Mouse (Mus musculus) hindbrain, embryonic 14.5 days (tissue): Measurements from ENCODE around the gene Plbd2. TPM values are rescaled to one million over a fixed set of nuclear protein-coding genes. Genes with fewer than 3 reads are reported as not detected.

Experiments used
- ATAC-seq: fragments of 200-750 bp; cut with Nextera tagmentation; 2 replicates; pipeline ENCODE4 v1.8.0; 2017; ENCODE audit warnings: moderate number of reproducible peaks, mild to moderate bottlenecking, moderate TSS enrichment, moderate library complexity; ENCODE audit not compliant: low FRiP score
- DNase-seq: peaks from one replicate; pipeline ENCODE4 v3.0.0-alpha.2; 2015; ENCODE audit warnings: low spot score
- H3K27ac ChIP-seq: fragments of 300-500 bp; sonication (generic); 2 replicates; pipeline ENCODE4 v1.5.1; 2014; ENCODE audit warnings: mild to moderate bottlenecking, moderate library complexity
- H3K27me3 ChIP-seq: fragments of 300-500 bp; sonication (generic); 2 replicates; pipeline ENCODE4 v1.6.1; 2014; ENCODE audit warnings: mild to moderate bottlenecking, low read length, mixed read lengths; ENCODE audit not compliant: control insufficient read depth, insufficient read depth
- H3K36me3 ChIP-seq: fragments of 300-500 bp; sonication (generic); replicated peaks from 2 replicates; pipeline ENCODE4 v1.6.1; 2014; ENCODE audit not compliant: control insufficient read depth, insufficient read depth
- H3K4me1 ChIP-seq: fragments of 300-500 bp; sonication (generic); replicated peaks from 2 replicates; pipeline ENCODE4 v1.6.1; 2014; ENCODE audit warnings: antibody characterized with exemption, low read length, mixed read lengths; ENCODE audit not compliant: control insufficient read depth, insufficient read depth
- H3K4me2 ChIP-seq: fragments of 300-500 bp; sonication (generic); replicated peaks from 2 replicates; pipeline ENCODE4 v1.6.1; 2014; ENCODE audit warnings: mild to moderate bottlenecking, moderate library complexity
- H3K4me3 ChIP-seq: fragments of 300-500 bp; sonication (generic); replicated peaks from 2 replicates; pipeline ENCODE4 v1.5.1; 2014; ENCODE audit warnings: mild to moderate bottlenecking, low read length
- H3K9ac ChIP-seq: fragments of 300-500 bp; sonication (generic); 2 replicates; pipeline ENCODE4 v1.6.1; 2014
- H3K9me3 ChIP-seq: fragments of 300-500 bp; sonication (generic); 2 replicates; pipeline ENCODE4 v1.6.1; 2016; ENCODE audit warnings: low read length; ENCODE audit not compliant: control insufficient read depth
- WGBS: fragments of 180-500 bp; shearing (Covaris S2); extraction: QIAGEN DNeasy Blood & Tissue Kit; methylation state at CpG from one replicate; pipeline ENCODE4 v1.1.7; 2014; 5-methylcytosine and 5-hydroxymethylcytosine counted together
- polyA plus RNA-seq: library from polyadenylated mRNA; unstranded; fragments of >200 nt; fragmentation: Nextera tagmentation; extraction: Ambion mirVana; gene quantifications from 2 replicates; pipeline ENCODE4 v1.2.1, GENCODE M21; 2014

The Plbd2 gene
- polyA plus RNA-seq, 1 experiment from 2014 or later: 28.8 TPM

DNA sequence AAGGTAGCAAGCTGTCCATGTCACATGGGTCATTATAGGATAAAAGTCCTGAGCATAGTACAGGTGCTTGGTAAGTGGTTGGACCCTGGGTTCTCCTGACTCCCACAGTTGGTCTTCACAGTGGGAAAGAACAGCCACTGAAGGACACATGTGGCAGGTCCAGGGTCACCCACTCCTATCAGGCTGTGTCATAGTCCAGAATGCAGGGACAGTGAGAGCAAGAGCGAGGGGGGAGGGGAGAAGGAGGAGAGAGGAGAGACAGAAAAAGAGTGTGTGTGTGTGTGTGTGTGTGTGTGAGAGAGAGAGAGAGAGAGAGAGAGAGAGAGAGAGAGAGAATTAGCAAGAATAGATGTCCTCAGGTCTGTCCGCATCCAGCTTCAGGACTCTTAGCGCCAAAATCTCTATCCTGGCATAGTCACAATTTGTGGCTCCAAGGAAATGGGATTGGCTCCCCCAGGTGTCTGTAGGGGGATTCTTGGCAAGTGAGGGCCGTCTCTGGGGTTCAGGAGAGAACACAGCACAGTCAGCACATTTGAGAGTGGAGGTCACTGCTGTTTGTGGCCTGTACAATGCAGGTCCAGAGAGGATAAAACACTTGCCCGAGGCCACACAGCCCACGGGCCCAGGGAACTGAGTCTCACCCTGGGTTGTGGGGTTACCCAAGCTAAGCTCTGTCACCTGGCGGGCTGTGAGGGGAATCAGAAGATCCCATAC lies 46.4 kb downstream of the Plbd2 start:
- H3K9me3 ChIP-seq: no peaks in the 10 kb centered on the region
- ATAC-seq: no peak
- no peak overlapping the region for H3K27ac ChIP-seq
- H3K36me3 ChIP-seq: no peaks in the 10 kb centered on the region
- 49% methylated on average over 7 of the region's 7 CpGs for WGBS
- H3K9ac ChIP-seq: no peak overlapping the region
- H3K4me2 ChIP-seq: no peak overlapping the region
- H3K27me3 ChIP-seq: no peaks in the 10 kb centered on the region
- no peak overlapping the region for H3K4me3 ChIP-seq
- no peak for DNase-seq
- H3K4me1 ChIP-seq: no peaks in the 10 kb centered on the region

- H3K9ac ChIP-seq: no peak overlapping the region
- WGBS: 34% methylated on average over 1 of the region's 1 CpGs
- no peaks in the 10 kb centered on the region for H3K36me3 ChIP-seq
- no peak overlapping the region for H3K27ac ChIP-seq
- H3K27me3 ChIP-seq: no peaks in the 10 kb centered on the region
- DNase-seq (no peak), ATAC-seq (no peak)
- H3K4me3 ChIP-seq: no peak overlapping the region
- no peak overlapping the region for H3K4me2 ChIP-seq
- H3K9me3 ChIP-seq: no peaks in the 10 kb centered on the region
- H3K4me1 ChIP-seq: no peaks in the 10 kb centered on the region
Measured at GRCm38 (mm10) chr5:120456253-120456652, 47.2 kb downstream of the Plbd2 start.

DNA sequence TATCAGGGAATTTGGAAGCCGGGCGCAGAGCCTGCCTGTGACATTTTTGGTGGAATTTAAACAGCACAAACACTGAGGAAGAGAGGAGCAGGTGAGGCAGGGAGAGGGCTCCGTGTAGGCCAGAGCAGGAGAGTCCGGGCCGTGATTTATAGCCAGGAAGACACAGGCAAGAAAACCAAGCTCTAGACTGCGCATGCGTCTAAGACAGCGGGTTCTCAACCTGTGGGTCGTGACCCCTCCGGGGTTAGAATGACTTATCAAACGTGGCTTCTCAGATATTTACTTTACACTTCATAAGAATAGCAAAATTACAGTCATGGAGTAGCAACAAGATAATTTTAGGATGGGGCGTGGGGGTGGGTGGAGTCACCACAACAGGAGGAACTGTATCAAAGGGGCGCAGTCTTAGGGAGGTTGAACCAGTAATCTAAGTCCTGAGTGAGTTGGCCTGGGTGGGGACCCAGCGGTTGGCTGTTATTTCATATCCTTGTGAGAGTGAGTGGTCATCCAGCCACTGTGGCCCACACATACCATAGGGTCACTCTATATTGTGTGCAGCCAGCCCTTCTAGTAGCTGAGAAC lies 48.6 kb downstream of the Plbd2 start:
- no peak for ATAC-seq
- Histone ChIP-seq H3K4me1 (no peaks in the 10 kb centered on the region), H3K4me3 (no peak overlapping the region), H3K9me3 (no peaks in the 10 kb centered on the region), H3K4me2 (0 out of 2 replicates have a peak overlapping the region, but pooled peaks have one; percentile 2), H3K27me3 (no peaks in the 10 kb centered on the region), H3K9ac (no peak overlapping the region), H3K36me3 (no peaks in the 10 kb centered on the region), H3K27ac (0 out of 2 replicates have a peak overlapping the region, but pooled peaks have one; percentile 51)
- WGBS: 67% methylated on average over 14 of the region's 14 CpGs
- no peak for DNase-seq

GRCm38 (mm10) chr5:120447305-120447704 lies 56.1 kb downstream of the Plbd2 start:
- no peak overlapping the region for H3K27ac ChIP-seq
- H3K9ac ChIP-seq: no peak overlapping the region
- peak; percentile 30 for DNase-seq

GRCm38 (mm10) chr5:120440733-120441132 lies 62.7 kb downstream of the Plbd2 start:
- WGBS: 7% methylated on average over 13 of the region's 14 CpGs
- Histone ChIP-seq H3K9ac (peak overlapping the region; percentile 95), H3K36me3 (peaks cover 15% of the 10 kb centered on the region; the same call in 1 of the 2 replicates), H3K27ac (peak overlapping the region; percentile 95; the same call in 1 of the 2 replicates), H3K4me1 (peaks cover 6% of the 10 kb centered on the region; the same call in 1 of the 2 replicates), H3K4me3 (peak overlapping the region; percentile 77), H3K9me3 (no peaks in the 10 kb centered on the region), H3K4me2 (peak overlapping the region; percentile 71), H3K27me3 (peaks cover 41% of the 10 kb centered on the region)
- peak; percentile 97 for DNase-seq
- peak; percentile 53; the same call in 1 of the 2 replicates for ATAC-seq

More at GRCm38 (mm10) chr5:120447305-120447704, 56.1 kb downstream of the Plbd2 start:
- ATAC-seq: no peak
- Histone ChIP-seq H3K4me2 (no peak overlapping the region), H3K4me3 (no peak overlapping the region), H3K9me3 (no peaks in the 10 kb centered on the region), H3K4me1 (no peaks in the 10 kb centered on the region), H3K27me3 (peaks cover 9% of the 10 kb centered on the region; the same call in 1 of the 2 replicates), H3K36me3 (no peaks in the 10 kb centered on the region)
- 44% methylated on average over 13 of the region's 13 CpGs for WGBS

DNA sequence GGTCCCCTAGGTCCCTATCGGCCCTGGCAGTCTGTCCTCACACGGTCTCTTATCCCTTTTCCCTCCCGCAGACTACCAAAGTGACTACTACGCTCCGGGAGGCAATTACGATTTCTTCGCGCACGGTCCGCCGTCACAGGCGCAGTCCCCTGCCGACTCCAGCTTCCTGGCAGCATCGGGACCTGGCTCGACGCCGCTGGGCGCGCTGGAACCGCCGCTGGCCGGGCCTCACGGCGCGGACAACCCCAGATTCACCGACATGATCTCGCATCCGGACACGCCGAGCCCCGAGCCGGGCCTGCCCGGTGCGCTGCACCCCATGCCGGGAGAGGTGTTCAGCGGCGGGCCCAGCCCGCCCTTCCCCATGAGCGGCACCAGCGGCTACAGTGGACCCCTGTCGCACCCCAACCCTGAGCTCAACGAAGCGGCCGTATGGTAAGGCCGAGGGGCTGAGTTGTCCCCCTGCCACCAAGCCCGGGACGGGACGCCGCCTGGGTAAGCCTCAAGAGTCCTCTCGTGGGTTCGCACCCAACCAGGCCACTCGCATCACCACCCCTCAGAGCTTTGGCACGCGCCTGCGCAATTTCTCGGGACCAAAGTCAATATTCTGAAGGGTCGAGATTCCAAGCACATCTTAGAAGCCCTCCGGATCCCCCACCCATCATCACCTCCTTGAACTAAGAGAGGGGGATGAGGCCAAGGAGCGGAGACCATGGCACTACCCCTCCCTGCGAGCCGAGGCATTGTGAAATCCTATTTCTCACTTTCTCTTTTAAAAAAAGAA lies 63.3 kb downstream of the Plbd2 start:
- H3K4me3 ChIP-seq: peak overlapping the region; percentile 77
- ATAC-seq (0 out of 2 replicates have a peak, but pooled peaks have one; percentile 21), DNase-seq (no peak)
- H3K4me1 ChIP-seq: peaks cover 6% of the 10 kb centered on the region; the same call in 1 of the 2 replicates
- H3K36me3 ChIP-seq: peaks cover 15% of the 10 kb centered on the region; the same call in 1 of the 2 replicates
- peak overlapping the region; percentile 95 for H3K27ac ChIP-seq
- peak overlapping the region; percentile 71 for H3K4me2 ChIP-seq
- peak overlapping the region; percentile 95 for H3K9ac ChIP-seq
- H3K9me3 ChIP-seq: no peaks in the 10 kb centered on the region
- 2% methylated on average over 61 of the region's 61 CpGs for WGBS
- H3K27me3 ChIP-seq: peaks cover 48% of the 10 kb centered on the region

- DNase-seq (no peak), ATAC-seq (no peak)
- Histone ChIP-seq H3K27me3 (peaks cover 57% of the 10 kb centered on the region), H3K27ac (peak overlapping the region; percentile 95), H3K9me3 (no peaks in the 10 kb centered on the region), H3K36me3 (peaks cover 15% of the 10 kb centered on the region), H3K4me2 (peak overlapping the region; percentile 71), H3K4me3 (peak overlapping the region; percentile 77), H3K9ac (peak overlapping the region; percentile 95), H3K4me1 (peaks cover 6% of the 10 kb centered on the region; the same call in 1 of the 2 replicates)
- WGBS: 1% methylated on average over 27 of the region's 27 CpGs
Measured at GRCm38 (mm10) chr5:120438991-120439710, 64.3 kb downstream of the Plbd2 start.

- H3K9ac ChIP-seq: peak overlapping the region; percentile 95
- whole genome bisulfite sequencing: 0% methylated on average over 13 of the region's 13 CpGs
- H3K4me1 ChIP-seq: peaks cover 6% of the 10 kb centered on the region; the same call in 1 of the 2 replicates
- peak overlapping the region; percentile 77 for H3K4me3 ChIP-seq
- H3K27ac ChIP-seq: peak overlapping the region; percentile 95
- ATAC-seq (no peak), DNase-seq (no peak)
- H3K36me3 ChIP-seq: peaks cover 15% of the 10 kb centered on the region
- H3K4me2 ChIP-seq: peak overlapping the region; percentile 71
- no peaks in the 10 kb centered on the region for H3K9me3 ChIP-seq
- H3K27me3 ChIP-seq: peaks cover 62% of the 10 kb centered on the region
Measured at GRCm38 (mm10) chr5:120438469-120438868, 65.0 kb downstream of the Plbd2 start.
